ENCODE assay signal across 8 mouse cellular contexts in genomic region chr15:91477766-91478165, GRCm38 (mm10).
DNase-seq lines count a peak whose midpoint lies in the region; ATAC-seq and TF ChIP-seq lines count a peak whose summit lies in the region.

No protein-coding gene starts in this region.

- H3K4me1 ChIP-seq in liver, embryonic 11.5 days (replicated peaks; ENCODE audit: control insufficient read depth, insufficient read depth, low read length), result no peaks in the 10 kb centered on the region

- no peak overlapping the region for H3K9ac ChIP-seq in liver, embryonic 11.5 days (ENCODE audit: low read depth, low read length)

- H3K27me3 ChIP-seq in liver, embryonic 11.5 days (replicated peaks; ENCODE audit: control insufficient read depth, insufficient read depth, low read length), result no peaks in the 10 kb centered on the region

- peak; percentile 68 for TF ChIP-seq CTCF in left cerebral cortex, adult 2 months (IDR thresholded peaks at IDR 0.05)

- H3K36me3 ChIP-seq in liver, embryonic 11.5 days (ENCODE audit: control insufficient read depth, insufficient read depth, low read length), result no peaks in the 10 kb centered on the region

- intact Hi-C loops in left cerebral cortex, adult 2 months (cut with DNase I), result loop anchor here (1.0 to 10.0 kb wide), 2 partner anchors 97 to 277 kb away; no protein-coding TSS in a partner anchor

- 32% methylated on average over 5 of the region's 5 CpGs for WGBS in liver, embryonic 11.5 days

- peak; percentile 71 to 83; a peak in 3 of 4 replicates for ATAC-seq in hematopoietic stem cell, adult 5-6 weeks (replicated peaks in 1 of 2; ENCODE audit: insufficient read depth in 1 of 2, low FRiP score in 2 of 2, low TSS enrichment in 1 of 2, low read depth in 1 of 2, poor library complexity in 2 of 2, severe bottlenecking in 2 of 2)
- ATAC-seq in liver, embryonic 11.5 days (replicated peaks; ENCODE audit: low FRiP score), result no peak
- no peak for ATAC-seq in erythroid progenitor cell, adult 5-6 weeks (replicated peaks; ENCODE audit: low FRiP score, poor library complexity, severe bottlenecking)

- H3K4me2 ChIP-seq in liver, embryonic 11.5 days, result no peak overlapping the region

- no peak overlapping the region for H3K27ac ChIP-seq in left cerebral cortex, adult 2 months
- H3K27ac ChIP-seq in liver, embryonic 11.5 days (ENCODE audit: low read depth, low read length), result no peak overlapping the region

- no peak overlapping the region for H3K4me3 ChIP-seq in left cerebral cortex, adult 2 months
- H3K4me3 ChIP-seq in liver, embryonic 11.5 days (ENCODE audit: low read depth, low read length), result no peak overlapping the region

- DNase-seq in left cerebral cortex, adult 2 months (ENCODE audit: extremely low spot score in 1 of 2, low spot score in 2 of 2), result peak in 1 of 2 experiments; percentile 28
- no peak for DNase-seq in left cerebral cortex, adult 11 months (ENCODE audit: low spot score)
- peak; percentile 88 for DNase-seq in adipocyte (ENCODE audit: low spot score)
- peak; percentile 70 to 75 for DNase-seq in cerebellum, postnatal 14 days
- DNase-seq in liver, embryonic 11.5 days (ENCODE audit: low spot score), result peak; percentile 34
- DNase-seq in retina, postnatal 1 day, result peak; percentile 76

- H3K9me3 ChIP-seq in liver, embryonic 11.5 days (ENCODE audit: control insufficient read depth, low read length), result no peaks in the 10 kb centered on the region

Comparison
In these comparisons a context has a peak if more than half of its experiments do, and no peak if none do; other contexts are left out.
1. ATAC-seq: peak in hematopoietic stem cell, adult 5-6 weeks (2 of 2); none in liver, embryonic 11.5 days (single experiment) and erythroid progenitor cell, adult 5-6 weeks (single experiment).